Mouse (Mus musculus) lung, embryonic 14.5 days (tissue): ENCODE measurements around the gene Rnf183. TPM values are rescaled to one million over a fixed set of nuclear protein-coding genes. Genes with fewer than 3 reads are reported as not detected.

Source experiments
- ATAC-seq: fragments of 200-750 bp; cut with Nextera tagmentation; 2 replicates; pipeline ENCODE4 v1.8.0; 2017; ENCODE audit warnings: mild to moderate bottlenecking, moderate TSS enrichment, moderate library complexity; ENCODE audit not compliant: insufficient read depth
- DNase-seq: peaks from one replicate; pipeline ENCODE4 v3.0.0-alpha.2; 2015
- H3K27ac ChIP-seq: fragments of 300-500 bp; sonication (generic); 2 replicates; pipeline ENCODE4 v1.5.1; 2014; ENCODE audit warnings: low read depth, mild to moderate bottlenecking, moderate library complexity
- H3K27me3 ChIP-seq: fragments of 300-500 bp; sonication (generic); 2 replicates; pipeline ENCODE4 v1.6.1; 2014; ENCODE audit warnings: low read length, control low read depth; ENCODE audit not compliant: insufficient read depth
- H3K36me3 ChIP-seq: fragments of 300-500 bp; sonication (generic); 2 replicates; pipeline ENCODE4 v1.6.1; 2014; ENCODE audit warnings: control low read depth; ENCODE audit not compliant: insufficient read depth
- H3K4me1 ChIP-seq: fragments of 300-500 bp; sonication (generic); 2 replicates; pipeline ENCODE4 v1.6.1; 2014; ENCODE audit warnings: antibody characterized with exemption, control low read depth; ENCODE audit not compliant: insufficient read depth
- H3K4me2 ChIP-seq: fragments of 300-500 bp; sonication (generic); 2 replicates; pipeline ENCODE4 v1.6.1; 2014; ENCODE audit warnings: mild to moderate bottlenecking
- H3K4me3 ChIP-seq: fragments of 300-500 bp; sonication (generic); 2 replicates; pipeline ENCODE4 v1.5.1; 2014; ENCODE audit warnings: low read depth, low read length
- H3K9ac ChIP-seq: fragments of 300-500 bp; sonication (generic); 2 replicates; pipeline ENCODE4 v1.6.1; 2014
- H3K9me3 ChIP-seq: fragments of 300-500 bp; sonication (generic); 2 replicates; pipeline ENCODE4 v1.6.1; 2016; ENCODE audit warnings: low read depth, low read length, control low read depth
- CTCF ChIP-seq: IDR thresholded peaks from 2 replicates; pipeline ENCODE4 v1.5.1; 2016; ENCODE audit warnings: antibody characterized with exemption, low read depth
- whole genome bisulfite sequencing: fragments of 180-500 bp; shearing (Covaris S2); extraction: QIAGEN DNeasy Blood & Tissue Kit; methylation state at CpG from one replicate; pipeline ENCODE4 v1.1.7; 2014; 5-methylcytosine and 5-hydroxymethylcytosine counted together
- polyA plus RNA-seq: library from polyadenylated mRNA; unstranded; fragments of >200 nt; fragmentation: Nextera tagmentation; extraction: Ambion mirVana; gene quantifications from 2 replicates; pipeline ENCODE4 v1.2.1, GENCODE M21; 2014

Rnf183 gene
- polyA plus RNA-seq, 1 experiment from 2014 or later: not detected

DNA sequence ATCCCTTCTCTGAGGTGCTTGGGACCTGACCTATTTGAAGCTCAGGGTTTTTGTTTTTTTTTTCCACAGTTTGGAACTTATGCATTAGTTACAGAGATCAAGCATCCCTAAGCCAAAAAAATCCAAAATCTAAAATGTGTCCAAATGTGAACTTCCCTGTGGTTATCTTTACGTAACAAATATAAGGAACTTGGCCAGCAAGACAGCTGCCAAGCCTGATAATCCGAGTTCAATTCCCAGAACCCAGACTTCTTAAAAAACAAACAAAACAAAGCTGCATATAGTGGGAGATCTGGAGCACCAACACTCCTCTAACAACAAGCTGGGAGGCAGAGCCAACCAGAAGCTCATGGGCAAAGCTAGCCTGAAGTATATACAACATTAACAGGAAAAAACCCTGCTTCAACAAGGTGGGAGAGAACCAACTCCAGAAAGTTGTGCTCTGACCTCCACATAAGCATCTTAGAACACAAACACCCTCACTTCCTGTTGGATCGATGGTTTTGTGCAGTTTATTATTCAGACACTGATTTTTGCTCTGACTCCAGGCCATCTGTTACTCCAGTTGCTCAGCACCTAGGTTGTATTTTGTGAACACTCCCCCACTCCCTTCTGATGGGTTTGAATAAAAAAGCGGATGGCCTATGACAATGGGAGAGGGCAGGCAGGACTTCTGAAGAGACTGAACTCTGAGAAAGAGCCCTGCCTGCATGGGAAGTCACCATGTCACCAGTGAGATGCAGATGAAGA is 37.3 kb downstream of the Rnf183 start:
- Histone ChIP-seq H3K4me1 (no peaks in the 10 kb centered on the region), H3K4me2 (no peak overlapping the region), H3K27ac (no peak overlapping the region), H3K4me3 (no peak overlapping the region), H3K9me3 (no peaks in the 10 kb centered on the region), H3K27me3 (no peaks in the 10 kb centered on the region), H3K36me3 (peaks cover 90% of the 10 kb centered on the region), H3K9ac (no peak overlapping the region)
- DNase-seq: no peak
- whole genome bisulfite sequencing: 76% methylated on average over 4 of the region's 4 CpGs
- ATAC-seq: no peak
- TF ChIP-seq CTCF: no peak

DNA sequence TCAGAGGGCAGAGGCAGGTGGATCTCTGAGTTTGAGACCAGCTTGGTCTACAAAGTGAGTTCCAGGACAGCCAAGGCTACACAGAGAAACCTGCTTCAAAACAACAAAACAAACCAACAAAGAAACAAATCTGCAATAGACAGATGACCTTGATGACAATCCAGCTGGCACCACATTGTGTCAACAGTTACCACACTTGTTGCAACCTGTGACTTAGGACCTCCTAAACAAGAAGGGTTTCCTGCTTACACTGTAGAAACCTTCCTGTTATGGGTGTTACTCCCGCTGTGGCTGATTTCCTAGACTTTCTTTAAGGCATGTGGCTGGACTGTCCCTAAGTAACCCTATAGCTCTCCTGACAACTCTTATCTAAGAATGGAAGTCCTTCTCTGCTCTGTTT is 39.2 kb downstream of the Rnf183 start:
- peaks cover 86% of the 10 kb centered on the region for H3K36me3 ChIP-seq
- no peaks in the 10 kb centered on the region for H3K27me3 ChIP-seq
- DNase-seq (no peak), ATAC-seq (no peak)
- WGBS: 85% methylated on average over 1 of the region's 1 CpGs
- H3K4me3 ChIP-seq: no peak overlapping the region
- no peak overlapping the region for H3K4me2 ChIP-seq
- no peaks in the 10 kb centered on the region for H3K4me1 ChIP-seq
- no peak for TF ChIP-seq CTCF
- H3K9ac ChIP-seq: no peak overlapping the region
- H3K27ac ChIP-seq: no peak overlapping the region
- H3K9me3 ChIP-seq: no peaks in the 10 kb centered on the region

DNA sequence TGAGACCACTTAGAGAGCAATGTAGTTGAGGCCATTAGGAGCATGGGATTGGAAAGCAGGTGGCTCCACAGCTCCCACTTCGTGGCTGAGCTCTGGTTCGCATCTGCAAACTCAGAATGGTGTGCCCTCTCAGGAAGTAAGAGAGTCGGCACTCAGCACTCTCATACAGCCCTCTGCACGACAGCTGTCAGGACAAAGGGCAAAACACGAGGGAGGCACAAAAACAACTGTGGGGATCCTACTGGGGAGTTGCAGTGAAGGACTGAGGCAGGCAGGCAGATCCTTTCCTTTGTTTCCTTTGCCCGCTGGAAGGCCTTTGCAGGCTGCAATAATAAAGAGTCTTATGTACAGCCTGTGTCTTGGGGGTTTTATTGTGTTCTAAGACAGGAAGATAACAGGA is 41.6 kb downstream of the Rnf183 start:
- H3K9ac ChIP-seq: no peak overlapping the region
- no peaks in the 10 kb centered on the region for H3K4me1 ChIP-seq
- TF ChIP-seq CTCF: no peak
- no peaks in the 10 kb centered on the region for H3K27me3 ChIP-seq
- WGBS: 63% methylated on average over 6 of the region's 6 CpGs
- H3K4me2 ChIP-seq: no peak overlapping the region
- H3K27ac ChIP-seq: no peak overlapping the region
- no peak for ATAC-seq
- peaks cover 78% of the 10 kb centered on the region for H3K36me3 ChIP-seq
- H3K4me3 ChIP-seq: no peak overlapping the region
- no peaks in the 10 kb centered on the region for H3K9me3 ChIP-seq
- no peak for DNase-seq

DNA sequence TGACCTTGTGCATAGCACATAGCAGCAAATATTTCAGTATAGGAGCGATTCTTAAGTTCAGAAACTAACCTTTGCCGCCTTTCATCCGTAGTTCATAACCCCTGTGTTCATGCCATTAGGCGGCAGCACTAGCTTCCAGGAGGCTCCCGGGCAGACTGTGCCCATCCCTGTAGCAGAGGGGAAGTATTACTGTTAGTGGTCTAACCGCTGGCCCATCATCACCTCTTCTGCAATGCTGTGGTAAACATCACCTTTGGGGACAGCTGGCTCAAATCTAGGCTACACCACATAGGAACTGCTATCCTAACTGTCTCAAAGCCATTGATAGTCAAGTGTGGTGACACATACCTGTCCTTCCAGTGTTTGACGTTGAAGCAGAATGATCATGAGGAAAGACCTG is 43.2 kb downstream of the Rnf183 start:
- no peak overlapping the region for H3K27ac ChIP-seq
- H3K36me3 ChIP-seq: peaks cover 72% of the 10 kb centered on the region
- no peaks in the 10 kb centered on the region for H3K9me3 ChIP-seq
- no peak overlapping the region for H3K9ac ChIP-seq
- no peaks in the 10 kb centered on the region for H3K4me1 ChIP-seq
- DNase-seq (no peak), ATAC-seq (no peak)
- H3K4me3 ChIP-seq: no peak overlapping the region
- no peaks in the 10 kb centered on the region for H3K27me3 ChIP-seq
- WGBS: 75% methylated on average over 7 of the region's 7 CpGs
- no peak overlapping the region for H3K4me2 ChIP-seq
- no peak for TF ChIP-seq CTCF

DNA sequence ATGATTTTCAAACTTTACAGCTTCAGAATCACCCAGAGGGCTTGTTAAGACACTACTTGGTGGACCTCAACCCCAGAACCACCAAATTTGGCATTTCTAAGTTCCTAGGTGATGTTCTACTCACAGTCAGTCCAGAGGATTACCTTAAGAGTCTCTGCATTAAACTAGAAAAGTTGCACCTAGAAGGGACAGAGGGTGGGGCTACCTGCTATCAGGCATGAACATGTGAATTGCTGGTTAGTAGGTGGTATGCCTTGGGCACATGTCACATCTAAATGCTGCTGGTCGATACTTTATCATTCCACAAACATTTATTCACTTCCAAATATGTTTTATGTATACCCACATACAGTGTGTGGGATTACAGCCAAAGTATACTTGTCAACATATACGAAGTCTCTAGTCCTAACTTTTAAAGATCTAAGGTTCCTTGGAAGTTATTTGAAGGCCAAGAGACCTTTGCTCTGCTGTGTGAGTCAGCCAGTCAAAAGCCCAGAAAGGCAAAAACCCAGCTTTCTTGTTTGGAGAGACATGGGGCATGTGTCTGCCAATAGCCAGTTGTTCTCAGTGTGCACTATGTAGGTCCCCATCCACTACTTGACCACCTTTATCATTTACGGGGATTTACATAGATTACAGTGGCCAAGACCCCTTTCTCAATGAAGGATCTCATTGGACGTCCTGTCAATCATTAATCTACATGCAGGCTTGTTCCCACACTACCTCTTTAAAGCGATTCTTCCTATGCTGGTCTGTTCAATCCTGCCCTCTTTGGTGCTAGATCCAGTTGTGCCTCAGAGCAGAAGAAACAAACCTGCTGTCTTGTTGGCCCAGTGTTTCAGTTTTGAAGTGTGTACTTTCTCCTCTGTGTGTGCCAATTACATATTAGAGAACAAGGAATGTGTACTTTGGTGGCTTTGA is 45.2 kb downstream of the Rnf183 start:
- H3K36me3 ChIP-seq: peaks cover 56% of the 10 kb centered on the region

DNA sequence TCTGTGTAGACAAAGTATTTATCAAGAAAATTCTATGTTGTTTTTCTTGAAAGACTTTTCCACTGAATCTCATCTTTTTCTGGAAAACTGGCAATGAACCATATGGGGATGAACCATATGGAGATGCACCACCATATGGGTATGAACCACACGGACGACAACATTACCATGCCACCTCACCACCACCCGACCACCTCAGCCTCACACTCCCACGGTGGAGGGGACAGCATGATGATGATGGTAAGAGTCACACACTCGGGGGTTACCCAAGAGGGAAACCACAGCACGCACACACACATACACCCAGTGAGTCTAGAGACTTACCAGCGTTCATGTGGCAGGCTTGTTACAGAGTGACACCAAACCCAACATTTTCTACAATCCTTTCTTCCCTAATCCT is 49.6 kb downstream of the Rnf183 start:
- H3K4me1 ChIP-seq: no peaks in the 10 kb centered on the region
- 91% methylated on average over 7 of the region's 7 CpGs for WGBS
- ATAC-seq: no peak
- no peak for TF ChIP-seq CTCF
- DNase-seq: no peak
- H3K4me3 ChIP-seq: no peak overlapping the region
- H3K27me3 ChIP-seq: no peaks in the 10 kb centered on the region
- H3K27ac ChIP-seq: no peak overlapping the region
- no peak overlapping the region for H3K4me2 ChIP-seq
- no peaks in the 10 kb centered on the region for H3K9me3 ChIP-seq
- no peak overlapping the region for H3K9ac ChIP-seq
- H3K36me3 ChIP-seq: peaks cover 35% of the 10 kb centered on the region

More for the DNA sequence above, 45.2 kb downstream of the Rnf183 start:
- Histone ChIP-seq H3K9ac (no peak overlapping the region), H3K9me3 (no peaks in the 10 kb centered on the region), H3K27ac (no peak overlapping the region), H3K4me2 (no peak overlapping the region), H3K4me3 (no peak overlapping the region), H3K27me3 (no peaks in the 10 kb centered on the region), H3K4me1 (no peaks in the 10 kb centered on the region)
- 74% methylated on average over 5 of the region's 5 CpGs for WGBS
- no peak for ATAC-seq
- DNase-seq: no peak
- TF ChIP-seq CTCF: no peak

DNA sequence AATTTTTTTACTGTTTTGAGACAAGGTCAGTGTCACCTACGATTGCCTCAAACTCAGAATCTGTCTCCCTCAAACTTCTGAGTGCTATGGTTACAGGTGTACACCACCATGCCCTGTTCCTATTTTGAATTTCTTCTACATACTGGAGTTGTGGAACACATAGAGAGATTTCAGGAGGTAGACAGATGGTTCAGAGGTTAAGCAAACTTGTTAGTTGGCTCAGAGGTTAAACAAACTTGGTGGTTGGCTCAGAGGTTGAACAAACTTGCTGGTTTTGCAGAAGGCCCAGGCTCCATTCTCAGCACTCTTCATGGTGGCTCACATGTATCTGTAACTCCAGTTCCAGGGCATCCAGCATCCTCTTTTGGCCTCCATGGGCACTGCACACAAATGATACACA is 50.9 kb downstream of the Rnf183 start:
- WGBS: 68% methylated on average over 1 of the region's 1 CpGs
- Histone ChIP-seq H3K4me3 (no peak overlapping the region), H3K4me2 (no peak overlapping the region), H3K4me1 (no peaks in the 10 kb centered on the region), H3K9me3 (no peaks in the 10 kb centered on the region), H3K27ac (no peak overlapping the region), H3K27me3 (no peaks in the 10 kb centered on the region), H3K36me3 (peaks cover 26% of the 10 kb centered on the region), H3K9ac (no peak overlapping the region)
- no peak for TF ChIP-seq CTCF
- no peak for ATAC-seq
- DNase-seq: no peak
